Mouse (Mus musculus): ENCODE data around the gene Crebl2.

DNA sequence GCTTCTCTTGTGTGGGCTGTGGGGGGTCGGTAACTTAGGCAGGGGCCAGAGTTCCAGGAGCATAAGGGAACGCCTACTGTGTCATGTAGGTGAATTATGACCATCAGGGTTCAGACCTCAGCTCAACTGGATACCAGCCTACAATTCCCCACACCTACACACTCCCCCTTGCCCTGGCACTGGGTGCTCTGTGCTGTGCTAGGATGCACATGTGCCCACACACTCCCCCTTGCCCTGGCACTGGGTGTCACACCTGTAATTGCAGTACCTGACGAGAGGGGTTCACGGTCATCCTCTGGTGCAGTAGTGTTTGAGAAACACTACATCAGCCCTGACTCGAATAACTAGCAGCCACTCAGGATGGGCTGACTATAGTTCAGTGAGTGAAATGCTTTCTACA lies 24.8 kb downstream of the Crebl2 start:
- no peak for TF ChIP-seq POLR2A (IDR thresholded peaks at IDR 0.05; ENCODE audit: insufficient read depth, low read length)
- TF ChIP-seq CTCF (IDR thresholded peaks at IDR 0.05; ENCODE audit: low read depth, low read length), result no peak
- TF ChIP-seq EP300 (IDR thresholded peaks at IDR 0.05; ENCODE audit: insufficient read depth, low read depth, low read length), result no peak
